Mouse (Mus musculus) intestine, embryonic 15.5 days (tissue): ENCODE results near the gene Spint3. TPM values are rescaled to one million over a fixed set of nuclear protein-coding genes. Genes with fewer than 3 reads are reported as not detected.
A peak's percentile ranks its signal among the peaks of the same experiment; 100 is the strongest.

Experiments used
- ATAC-seq: fragments of 200-750 bp; cut with Nextera tagmentation; 2 replicates; pipeline ENCODE4 v1.8.0; 2017; ENCODE audit warnings: moderate TSS enrichment, moderate library complexity
- H3K27ac ChIP-seq: fragments of 300-500 bp; sonication (generic); 2 replicates; pipeline ENCODE4 v1.5.1; 2015; ENCODE audit warnings: mild to moderate bottlenecking, inconsistent platforms
- H3K27me3 ChIP-seq: fragments of 300-500 bp; sonication (generic); replicated peaks from 2 replicates; pipeline ENCODE4 v1.6.1; 2015; ENCODE audit warnings: inconsistent platforms
- H3K36me3 ChIP-seq: fragments of 300-500 bp; sonication (generic); 2 replicates; pipeline ENCODE4 v1.6.1; 2015; ENCODE audit warnings: inconsistent platforms
- H3K4me1 ChIP-seq: fragments of 300-500 bp; sonication (generic); replicated peaks from 2 replicates; pipeline ENCODE4 v1.6.1; 2015; ENCODE audit warnings: inconsistent platforms
- H3K4me2 ChIP-seq: fragments of 300-500 bp; sonication (generic); replicated peaks from 2 replicates; pipeline ENCODE4 v1.6.1; 2015; ENCODE audit warnings: mild to moderate bottlenecking, inconsistent platforms
- H3K4me3 ChIP-seq: fragments of 300-500 bp; sonication (generic); replicated peaks from 2 replicates; pipeline ENCODE4 v1.5.1; 2015; ENCODE audit warnings: inconsistent platforms
- H3K9ac ChIP-seq: fragments of 300-500 bp; sonication (generic); 2 replicates; pipeline ENCODE4 v1.6.1; 2015; ENCODE audit warnings: inconsistent platforms
- H3K9me3 ChIP-seq: fragments of 300-500 bp; sonication (generic); 2 replicates; pipeline ENCODE4 v1.6.1; 2016; ENCODE audit warnings: inconsistent platforms
- WGBS: fragments of 180-500 bp; shearing (Covaris S2); methylation state at CpG from one replicate; pipeline ENCODE4 v1.1.7; 2015; 5-methylcytosine and 5-hydroxymethylcytosine counted together
- polyA plus RNA-seq: library from polyadenylated mRNA; unstranded; fragments of >200 nt; fragmentation: Nextera tagmentation; extraction: Ambion mirVana; gene quantifications from 2 replicates; pipeline ENCODE4 v1.2.1, GENCODE M21; 2015

The Spint3 gene
- polyA plus RNA-seq, 1 experiment from 2014 or later: not detected

DNA sequence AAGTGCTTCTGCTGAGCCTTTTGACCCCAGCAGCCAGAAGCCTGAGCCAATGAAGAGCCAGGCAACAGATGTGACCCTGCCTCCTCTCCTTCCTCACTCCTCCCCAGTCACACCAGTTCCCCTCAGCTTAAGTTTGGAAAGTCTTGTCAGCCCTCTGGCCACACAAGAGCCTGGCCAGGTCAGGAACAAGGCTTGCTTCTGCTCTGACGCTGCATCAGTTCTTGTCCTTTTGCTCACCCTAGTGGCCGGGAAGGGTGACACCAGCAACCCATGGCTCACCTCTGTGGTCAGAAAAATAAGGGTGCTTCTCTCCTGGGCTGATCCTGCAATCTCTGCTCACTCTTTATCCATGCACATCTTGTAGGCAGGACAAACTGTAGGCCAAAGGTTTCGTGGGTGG lies 52.5 kb downstream of the Spint3 start:
- 18% methylated on average over 3 of the region's 3 CpGs for WGBS

More for the DNA sequence above, 52.5 kb downstream of the Spint3 start:
- no peak overlapping the region for H3K4me2 ChIP-seq
- no peak overlapping the region for H3K27ac ChIP-seq
- 0 out of 2 replicates have a peak, but pooled peaks cover 14% of the 10 kb centered on the region for H3K4me1 ChIP-seq
- ATAC-seq: peak; percentile 66
- H3K27me3 ChIP-seq: no peaks in the 10 kb centered on the region
- H3K4me3 ChIP-seq: no peak overlapping the region
- no peaks in the 10 kb centered on the region for H3K36me3 ChIP-seq
- no peak overlapping the region for H3K9ac ChIP-seq
- H3K9me3 ChIP-seq: no peaks in the 10 kb centered on the region

Other genes starting within 250 kb of the Spint3 start
- gene Svs5, start 240.7 kb downstream of the Spint3 start, polyA plus RNA-seq: not detected in 2 replicates
- 2.1 and 2.8 TPM in 2 replicates for gene Slpi, start 184.4 kb downstream of the Spint3 start, polyA plus RNA-seq
- 16.1 and 40.7 TPM in 2 replicates for gene Rbpjl, start 170.3 kb downstream of the Spint3 start, polyA plus RNA-seq
- 9.3 and 11.0 TPM in 2 replicates for gene Matn4, start 168.3 kb downstream of the Spint3 start, polyA plus RNA-seq
- 120 and 126 TPM in 2 replicates for gene Sdc4, start 129.6 kb downstream of the Spint3 start, polyA plus RNA-seq
- gene Sys1, start 116.5 kb downstream of the Spint3 start, polyA plus RNA-seq: 51.1 and 61.9 TPM in 2 replicates
- gene Gm20458, start 112.5 kb downstream of the Spint3 start, polyA plus RNA-seq: 9.4 and 18.5 TPM in 2 replicates
- gene Trp53tg5, start 99.7 kb downstream of the Spint3 start, polyA plus RNA-seq: not detected in 2 replicates
- 4.7 and 14.8 TPM in 2 replicates for gene Dbndd2, start 87.4 kb downstream of the Spint3 start, polyA plus RNA-seq
- 62.7 and 65.7 TPM in 2 replicates for gene Pigt, start 75.9 kb downstream of the Spint3 start, polyA plus RNA-seq
- gene Wfdc2, start 11.0 kb downstream of the Spint3 start, polyA plus RNA-seq: 53.3 and 57.4 TPM in 2 replicates
- 0.85 and 1.7 TPM in 2 replicates for gene Wfdc6a, start 12.0 kb upstream of the Spint3 start, polyA plus RNA-seq
- not detected in 2 replicates for gene Eppin, start 20.1 kb upstream of the Spint3 start, polyA plus RNA-seq
- gene Wfdc6b, start 40.1 kb upstream of the Spint3 start, polyA plus RNA-seq: not detected in 2 replicates
- gene Wfdc8, start 40.2 kb upstream of the Spint3 start, polyA plus RNA-seq: not detected in 2 replicates
- gene Wfdc16, start 65.3 kb upstream of the Spint3 start, polyA plus RNA-seq: not detected in 2 replicates
- gene Wfdc10, start 82.6 kb upstream of the Spint3 start, polyA plus RNA-seq: 0.56 and 0.72 TPM in 2 replicates
- not detected in 2 replicates for gene Wfdc9, start 83.1 kb upstream of the Spint3 start, polyA plus RNA-seq
- gene Wfdc11, start 100.6 kb upstream of the Spint3 start, polyA plus RNA-seq: not detected in 2 replicates
- 0.18 and 0.30 TPM in 2 replicates for gene Wfdc13, start 111.6 kb upstream of the Spint3 start, polyA plus RNA-seq
- gene Spint4, start 125.0 kb upstream of the Spint3 start, polyA plus RNA-seq: not detected in 2 replicates
- not detected in 2 replicates for gene Spint5, start 141.8 kb upstream of the Spint3 start, polyA plus RNA-seq
- gene Wfdc3, start 172.5 kb upstream of the Spint3 start, polyA plus RNA-seq: 1.8 and 2.0 TPM in 2 replicates
- gene Dnttip1, start 172.5 kb upstream of the Spint3 start, polyA plus RNA-seq: 60.4 and 62.5 TPM in 2 replicates
- gene Ube2c, start 196.4 kb upstream of the Spint3 start, polyA plus RNA-seq: 431 and 439 TPM in 2 replicates
- gene Tnnc2, start 206.5 kb upstream of the Spint3 start, polyA plus RNA-seq: 1.7 and 6.9 TPM in 2 replicates
- gene Snx21, start 212.4 kb upstream of the Spint3 start, polyA plus RNA-seq: 18.4 and 21.2 TPM in 2 replicates
- 23.6 and 29.7 TPM in 2 replicates for gene Acot8, start 231.4 kb upstream of the Spint3 start, polyA plus RNA-seq
- gene Zswim3, start 231.6 kb upstream of the Spint3 start, polyA plus RNA-seq: 8.1 and 9.0 TPM in 2 replicates
- 13.5 TPM in 2 replicates for gene Zswim1, start 249.2 kb upstream of the Spint3 start, polyA plus RNA-seq